Mouse (Mus musculus): Measurements from ENCODE around the gene Hist3h2a.

The Hist3h2a gene

DNA sequence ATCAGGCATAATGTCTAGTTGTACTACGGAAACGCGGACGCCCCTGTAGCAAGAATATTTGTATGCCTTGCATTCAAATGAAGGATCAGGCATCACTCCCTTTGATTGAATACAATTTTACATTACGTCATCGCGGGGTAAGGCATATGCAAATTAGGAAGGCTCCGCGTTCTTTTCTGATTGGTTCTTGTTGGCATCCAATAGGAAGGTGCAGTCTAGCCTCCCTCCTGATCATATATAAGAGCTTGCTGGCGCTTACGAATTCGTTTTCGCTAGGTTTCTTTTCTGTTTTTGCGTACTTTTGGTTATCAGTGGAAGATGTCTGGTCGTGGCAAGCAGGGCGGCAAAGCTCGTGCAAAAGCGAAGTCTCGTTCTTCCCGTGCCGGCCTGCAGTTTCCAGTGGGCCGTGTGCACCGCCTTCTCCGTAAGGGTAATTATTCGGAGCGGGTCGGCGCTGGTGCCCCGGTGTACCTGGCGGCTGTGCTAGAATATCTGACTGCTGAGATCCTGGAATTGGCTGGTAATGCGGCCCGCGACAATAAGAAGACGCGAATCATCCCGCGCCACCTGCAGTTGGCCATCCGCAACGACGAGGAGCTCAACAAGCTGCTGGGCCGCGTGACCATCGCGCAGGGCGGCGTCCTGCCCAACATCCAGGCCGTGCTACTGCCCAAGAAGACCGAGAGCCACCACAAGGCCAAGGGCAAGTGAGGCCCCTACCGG, at the start of gene Hist3h2a, which contains the start of gene Trim17:
Hist3h2a (plus strand) TSS at position 266 of the 723 bp plus-strand sequence.
Trim17 (plus strand) TSS at position 266 of the 723 bp plus-strand sequence.
- DNase-seq = peak; percentile 100

DNA sequence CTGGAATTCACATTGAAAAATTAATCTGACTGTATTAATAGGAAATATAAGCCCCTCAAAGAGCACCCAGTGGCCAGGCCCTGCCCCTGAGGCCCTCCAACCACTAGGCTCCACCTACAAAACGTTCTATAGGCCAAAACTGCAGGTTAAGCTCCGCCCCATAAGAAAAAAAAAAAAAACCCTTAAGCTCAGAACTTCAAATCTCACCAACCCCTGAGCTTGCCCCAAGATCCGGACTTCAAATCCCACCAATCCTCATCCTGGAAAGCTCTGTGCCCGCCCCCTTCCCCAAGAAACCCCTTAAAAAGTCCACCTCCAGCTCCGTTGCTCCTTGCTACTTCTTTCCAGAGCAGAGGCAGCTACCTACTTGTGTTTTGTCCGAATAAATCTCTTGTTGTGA, 49.6 kb upstream of the Hist3h2a start:
- peak; percentile 46 for DNase-seq

GRCm38 (mm10) chr11:58913776-58914175, 40.7 kb upstream of the Hist3h2a start:
- DNase-seq = no peak

- no peak for DNase-seq
These were observed 39.9 kb upstream of the Hist3h2a start for GRCm38 (mm10) chr11:58914461-58915028.

GRCm38 (mm10) chr11:58916879-58917744, 37.4 kb upstream of the Hist3h2a start:
- no peak for DNase-seq

- no peak for DNase-seq
These were observed 36.6 kb upstream of the Hist3h2a start, which contains the start of gene Btnl10 for GRCm38 (mm10) chr11:58917745-58918366. TSS of gene Btnl10 (plus strand) at chr11:58917908.

- DNase-seq = no peak
These were observed 35.7 kb upstream of the Hist3h2a start for GRCm38 (mm10) chr11:58918759-58919158.

DNA sequence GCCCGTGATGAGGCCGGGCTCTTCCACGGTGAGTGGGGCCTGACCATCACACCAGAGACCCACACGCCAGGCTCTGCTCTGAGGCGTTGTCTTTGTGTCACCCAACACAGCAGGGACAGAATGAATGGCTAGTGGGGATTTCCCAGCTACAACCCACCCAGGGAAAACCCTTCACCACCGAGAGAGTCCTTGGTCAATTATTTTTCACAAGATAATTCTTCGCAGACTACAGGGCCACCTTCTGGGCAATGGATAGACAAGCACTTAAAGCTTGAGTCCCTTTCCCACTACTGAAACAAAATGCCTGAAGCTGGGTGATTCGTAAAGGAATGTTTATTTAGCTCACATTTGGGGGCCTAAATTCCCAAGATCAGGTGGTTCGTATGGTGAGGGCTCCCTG, 32.1 kb upstream of the Hist3h2a start:
- no peak for DNase-seq

- no peak for DNase-seq
These were observed 27.8 kb upstream of the Hist3h2a start for GRCm38 (mm10) chr11:58926651-58927050.

DNA sequence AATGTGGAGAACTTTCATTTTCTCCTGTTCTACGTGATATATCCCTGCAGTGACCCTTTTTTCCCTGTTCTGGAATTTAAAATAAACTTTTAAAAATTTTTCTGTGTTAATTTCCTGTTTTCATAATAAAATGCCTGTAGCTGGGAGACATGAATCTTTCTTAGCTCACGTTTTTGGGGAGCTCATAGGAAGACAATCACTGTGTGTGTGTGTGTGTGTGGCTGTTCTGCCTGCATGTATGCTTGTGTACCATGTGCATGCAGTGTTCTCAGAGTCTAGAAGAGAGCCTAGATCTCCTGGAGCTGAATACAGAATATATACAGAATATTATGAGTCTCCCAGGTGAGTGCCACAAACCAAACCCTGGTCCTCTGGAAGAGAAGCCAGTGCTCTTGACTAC, 27.4 kb upstream of the Hist3h2a start:
- DNase-seq = no peak

DNA sequence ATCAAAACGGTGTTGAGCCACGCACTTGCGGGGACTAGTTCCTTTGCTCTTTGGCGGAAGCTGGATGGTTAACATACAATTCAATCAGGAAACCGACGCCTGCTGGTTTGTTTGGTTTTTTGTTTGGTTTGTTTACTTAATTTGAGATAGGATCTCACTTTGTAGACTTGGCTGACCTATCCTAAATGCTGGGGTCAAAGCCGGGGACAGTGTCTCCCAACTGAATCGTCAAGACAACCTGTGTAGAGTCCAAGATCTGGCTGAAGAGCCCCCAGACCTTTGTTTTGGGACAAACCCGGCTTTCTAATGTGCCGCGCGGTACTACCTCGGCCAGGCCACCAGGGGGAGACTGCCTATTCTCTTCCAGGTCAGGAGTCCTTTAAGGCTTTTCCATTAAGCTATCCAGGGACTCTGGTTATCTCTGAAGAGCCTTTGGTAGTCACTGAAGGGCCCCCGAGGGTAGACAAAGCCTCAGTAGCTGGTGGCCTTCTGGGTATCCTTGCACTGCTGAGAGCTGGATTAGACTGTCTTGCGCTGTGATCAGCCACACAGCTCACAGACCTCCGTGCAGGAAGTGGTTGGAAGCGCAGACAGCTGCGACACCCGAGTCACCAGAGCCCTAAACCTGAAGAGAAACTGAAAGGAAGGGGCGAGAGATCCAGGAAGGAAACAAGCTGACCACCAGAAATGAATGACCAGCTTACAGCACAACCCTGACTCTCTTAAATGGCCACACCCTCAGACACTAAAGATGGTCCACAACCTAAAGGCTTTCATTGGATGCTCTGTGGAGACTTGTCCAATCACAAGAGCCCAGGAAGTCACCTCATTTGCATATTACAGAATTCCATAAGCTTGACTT, 26.5 kb upstream of the Hist3h2a start:
- DNase-seq = peak; percentile 72

- DNase-seq = no peak
These were observed 25.4 kb upstream of the Hist3h2a start for GRCm38 (mm10) chr11:58929055-58929454.

DNA sequence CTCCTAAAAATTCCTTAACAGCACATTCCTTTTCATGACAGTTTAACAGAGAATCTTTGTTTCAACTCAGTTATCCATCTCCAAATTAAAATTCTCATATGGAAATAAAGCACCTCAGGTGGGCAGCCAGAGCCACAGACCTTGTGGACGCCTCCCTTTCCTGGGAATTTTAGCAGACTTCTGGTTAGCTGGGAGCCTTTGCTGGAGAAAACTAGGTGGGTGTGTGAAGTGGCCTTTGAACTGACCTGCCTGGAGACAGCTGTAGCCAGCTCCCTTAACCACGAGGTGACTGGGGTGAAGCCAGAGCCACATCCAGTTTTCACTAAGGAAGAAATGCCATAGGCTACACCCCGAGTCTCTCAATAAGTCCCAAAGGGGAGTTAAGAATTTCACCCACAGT, 24.8 kb upstream of the Hist3h2a start:
- DNase-seq = no peak

DNA sequence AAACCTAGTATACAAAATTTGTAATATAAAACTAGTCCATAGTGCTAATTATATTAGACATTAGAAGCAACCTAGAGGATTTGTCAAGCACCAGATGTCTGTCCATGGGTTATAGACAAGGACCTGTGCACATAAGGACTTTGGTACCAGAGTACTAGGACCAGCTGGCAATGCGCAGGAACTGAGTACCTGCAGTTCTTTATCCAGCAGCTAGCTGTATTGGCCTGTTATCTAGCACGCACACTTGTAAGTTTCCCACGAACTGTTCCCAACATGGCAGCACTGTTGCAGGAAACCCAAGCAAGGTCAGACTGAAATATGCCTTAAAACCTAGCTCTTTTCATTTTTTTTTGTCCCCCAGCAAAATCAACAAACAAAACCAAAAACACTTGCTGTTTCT, 24.2 kb upstream of the Hist3h2a start:
- no peak for DNase-seq

- DNase-seq = no peak
These were observed 22.9 kb upstream of the Hist3h2a start for GRCm38 (mm10) chr11:58931576-58931975.

GRCm38 (mm10) chr11:58937909-58938308, 16.6 kb upstream of the Hist3h2a start:
- DNase-seq = peak; percentile 61

DNA sequence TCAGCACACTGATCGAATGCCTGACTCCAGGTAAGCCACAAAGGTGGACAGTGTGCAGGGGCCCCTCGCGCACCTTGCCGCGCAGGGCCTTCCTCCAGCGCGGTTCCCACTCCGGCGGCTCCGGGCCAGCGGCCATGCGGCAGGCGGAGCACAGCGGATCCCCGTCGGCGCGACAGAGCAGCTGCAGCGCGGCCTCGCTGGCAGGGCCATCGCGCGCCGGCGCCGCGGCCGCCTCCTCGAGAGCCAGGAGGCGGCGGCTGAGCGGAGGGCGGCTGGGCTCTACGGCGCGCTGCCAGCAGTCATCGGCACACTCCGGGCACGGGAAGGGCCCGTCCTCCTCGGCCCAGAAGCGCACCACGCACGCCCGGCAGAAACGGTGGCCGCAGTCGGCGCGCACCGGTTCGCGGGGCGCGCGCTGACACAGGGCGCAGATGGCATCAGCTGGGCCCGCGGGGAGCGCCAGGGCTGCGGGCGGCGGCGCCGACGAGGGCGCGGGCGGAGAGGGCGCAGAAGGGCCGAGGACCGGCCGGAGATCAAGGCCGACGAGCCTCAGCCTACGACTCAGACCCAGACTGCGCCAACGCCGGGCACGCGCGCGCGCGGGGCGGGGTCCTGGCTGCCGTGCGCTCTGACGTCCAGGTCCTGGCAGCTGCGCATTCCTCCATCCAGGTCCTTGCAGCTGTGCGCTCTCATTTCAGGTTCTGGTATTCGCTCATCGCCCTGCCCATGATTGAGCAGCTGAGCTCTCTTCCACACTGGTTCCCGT, 16.0 kb upstream of the Hist3h2a start, which contains the start of gene Rnf187:
Rnf187 (minus strand) TSS at position 595 of the 766 bp plus-strand sequence.
- peak; percentile 95 for DNase-seq

GRCm38 (mm10) chr11:58939088-58939439, 15.4 kb upstream of the Hist3h2a start:
- DNase-seq = no peak

DNA sequence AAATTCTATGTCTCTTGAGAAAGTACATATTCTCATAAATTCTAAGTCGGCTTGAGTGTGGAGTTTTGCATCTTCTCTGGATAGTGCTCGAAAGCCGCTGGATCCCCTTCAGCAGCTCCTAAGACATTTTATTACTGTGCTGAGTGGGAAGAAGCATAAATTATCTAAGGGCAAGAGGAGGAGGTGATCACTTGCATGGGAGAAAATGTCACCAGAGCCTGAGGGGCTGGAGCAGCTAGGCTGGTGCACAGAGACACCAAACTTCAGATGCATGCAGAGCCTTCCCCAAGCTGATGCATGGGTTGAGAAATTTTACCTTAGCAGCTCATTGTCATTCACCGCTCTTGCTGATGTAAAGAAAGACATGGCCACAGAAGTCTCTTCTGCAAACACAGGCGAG, 10.3 kb upstream of the Hist3h2a start:
- DNase-seq = no peak

GRCm38 (mm10) chr11:58947306-58947705, 7.2 kb upstream of the Hist3h2a start:
- peak; percentile 62 for DNase-seq

All from cerebellum, adult 9-10 months (tissue).